Mouse (Mus musculus): ENCODE measurements around the gene Map1b. TPM values are rescaled to one million over a fixed set of nuclear protein-coding genes. Genes with fewer than 3 reads are reported as not detected.

Gene Map1b
- polyA plus RNA-seq, 1 experiment from 2014 or later, result 55.1 TPM

GRCm38 (mm10) chr13:99416601-99417000 lies 99.7 kb downstream of the Map1b start:
- ATAC-seq (ENCODE audit: low FRiP score, low TSS enrichment), result no peak
- 89% methylated on average over 9 of the region's 9 CpGs for WGBS

GRCm38 (mm10) chr13:99414352-99414742 lies 102.0 kb downstream of the Map1b start:
- peak; percentile 40 for ATAC-seq (ENCODE audit: low FRiP score, low TSS enrichment)
- Histone ChIP-seq H3K4me2 (replicated peaks; ENCODE audit: low read depth, low read length) (no peak overlapping the region), H3K9ac (ENCODE audit: low read depth, low read length) (no peak overlapping the region), H3K4me3 (ENCODE audit: low read length) (no peak overlapping the region), H3K36me3 (ENCODE audit: control insufficient read depth, insufficient read depth, low read length) (peaks cover 29% of the 10 kb centered on the region), H3K27ac (ENCODE audit: low read depth, low read length) (0 out of 2 replicates have a peak overlapping the region, but pooled peaks have one; percentile 10), H3K4me1 (ENCODE audit: control insufficient read depth, insufficient read depth, low read length) (peaks cover 18% of the 10 kb centered on the region; the same call in 1 of the 2 replicates), H3K27me3 (ENCODE audit: control insufficient read depth, insufficient read depth, low read length) (no peaks in the 10 kb centered on the region), H3K9me3 (ENCODE audit: control insufficient read depth, low read length) (no peaks in the 10 kb centered on the region)
- 47% methylated on average over 10 of the region's 10 CpGs for WGBS

More at GRCm38 (mm10) chr13:99416601-99417000, 99.7 kb downstream of the Map1b start:
- Histone ChIP-seq H3K9me3 (ENCODE audit: control insufficient read depth, low read length) (no peaks in the 10 kb centered on the region), H3K9ac (ENCODE audit: low read depth, low read length) (no peak overlapping the region), H3K27me3 (ENCODE audit: control insufficient read depth, insufficient read depth, low read length) (no peaks in the 10 kb centered on the region), H3K4me3 (ENCODE audit: low read length) (no peak overlapping the region), H3K4me2 (replicated peaks; ENCODE audit: low read depth, low read length) (no peak overlapping the region), H3K36me3 (ENCODE audit: control insufficient read depth, insufficient read depth, low read length) (peaks cover 12% of the 10 kb centered on the region), H3K4me1 (ENCODE audit: control insufficient read depth, insufficient read depth, low read length) (peaks cover 18% of the 10 kb centered on the region; the same call in 1 of the 2 replicates), H3K27ac (ENCODE audit: low read depth, low read length) (no peak overlapping the region)

GRCm38 (mm10) chr13:99413481-99414351 lies 102.6 kb downstream of the Map1b start:
- WGBS, result 37% methylated on average over 13 of the region's 13 CpGs
- Histone ChIP-seq H3K4me1 (ENCODE audit: control insufficient read depth, insufficient read depth, low read length) (peaks cover 18% of the 10 kb centered on the region; the same call in 1 of the 2 replicates), H3K27me3 (ENCODE audit: control insufficient read depth, insufficient read depth, low read length) (no peaks in the 10 kb centered on the region), H3K4me3 (ENCODE audit: low read length) (no peak overlapping the region), H3K9ac (ENCODE audit: low read depth, low read length) (no peak overlapping the region), H3K4me2 (replicated peaks; ENCODE audit: low read depth, low read length) (no peak overlapping the region), H3K27ac (ENCODE audit: low read depth, low read length) (no peak overlapping the region), H3K9me3 (ENCODE audit: control insufficient read depth, low read length) (no peaks in the 10 kb centered on the region), H3K36me3 (ENCODE audit: control insufficient read depth, insufficient read depth, low read length) (peaks cover 29% of the 10 kb centered on the region)
- peak; percentile 78 for ATAC-seq (ENCODE audit: low FRiP score, low TSS enrichment)

GRCm38 (mm10) chr13:99412477-99413080 lies 103.8 kb downstream of the Map1b start:
- 29% methylated on average over 11 of the region's 11 CpGs for WGBS
- peaks cover 18% of the 10 kb centered on the region; the same call in 1 of the 2 replicates for H3K4me1 ChIP-seq (ENCODE audit: control insufficient read depth, insufficient read depth, low read length)
- H3K4me2 ChIP-seq (replicated peaks; ENCODE audit: low read depth, low read length), result no peak overlapping the region
- peaks cover 29% of the 10 kb centered on the region for H3K36me3 ChIP-seq (ENCODE audit: control insufficient read depth, insufficient read depth, low read length)
- no peak overlapping the region for H3K4me3 ChIP-seq (ENCODE audit: low read length)
- no peaks in the 10 kb centered on the region for H3K9me3 ChIP-seq (ENCODE audit: control insufficient read depth, low read length)
- no peak for ATAC-seq (ENCODE audit: low FRiP score, low TSS enrichment)
- H3K27me3 ChIP-seq (ENCODE audit: control insufficient read depth, insufficient read depth, low read length), result no peaks in the 10 kb centered on the region
- peak overlapping the region; percentile 59; the same call in 1 of the 2 replicates for H3K27ac ChIP-seq (ENCODE audit: low read depth, low read length)
- no peak overlapping the region for H3K9ac ChIP-seq (ENCODE audit: low read depth, low read length)

- WGBS, result 88% methylated on average over 3 of the region's 3 CpGs
- Histone ChIP-seq H3K27ac (ENCODE audit: low read depth, low read length) (peak overlapping the region; percentile 59; the same call in 1 of the 2 replicates), H3K36me3 (ENCODE audit: control insufficient read depth, insufficient read depth, low read length) (peaks cover 32% of the 10 kb centered on the region), H3K4me1 (ENCODE audit: control insufficient read depth, insufficient read depth, low read length) (peaks cover 18% of the 10 kb centered on the region; the same call in 1 of the 2 replicates), H3K27me3 (ENCODE audit: control insufficient read depth, insufficient read depth, low read length) (no peaks in the 10 kb centered on the region), H3K4me3 (ENCODE audit: low read length) (no peak overlapping the region), H3K4me2 (replicated peaks; ENCODE audit: low read depth, low read length) (no peak overlapping the region), H3K9ac (ENCODE audit: low read depth, low read length) (no peak overlapping the region), H3K9me3 (ENCODE audit: control insufficient read depth, low read length) (no peaks in the 10 kb centered on the region)
- no peak for ATAC-seq (ENCODE audit: low FRiP score, low TSS enrichment)
These were observed 104.6 kb downstream of the Map1b start for GRCm38 (mm10) chr13:99411761-99412160.

GRCm38 (mm10) chr13:99410611-99411515 lies 105.5 kb downstream of the Map1b start:
- Histone ChIP-seq H3K4me3 (ENCODE audit: low read length) (no peak overlapping the region), H3K36me3 (ENCODE audit: control insufficient read depth, insufficient read depth, low read length) (peaks cover 35% of the 10 kb centered on the region), H3K27ac (ENCODE audit: low read depth, low read length) (no peak overlapping the region), H3K4me1 (ENCODE audit: control insufficient read depth, insufficient read depth, low read length) (peaks cover 18% of the 10 kb centered on the region; the same call in 1 of the 2 replicates), H3K27me3 (ENCODE audit: control insufficient read depth, insufficient read depth, low read length) (no peaks in the 10 kb centered on the region), H3K9ac (ENCODE audit: low read depth, low read length) (no peak overlapping the region), H3K9me3 (ENCODE audit: control insufficient read depth, low read length) (no peaks in the 10 kb centered on the region), H3K4me2 (replicated peaks; ENCODE audit: low read depth, low read length) (no peak overlapping the region)
- WGBS, result 72% methylated on average over 14 of the region's 14 CpGs
- no peak for ATAC-seq (ENCODE audit: low FRiP score, low TSS enrichment)

GRCm38 (mm10) chr13:99409216-99409615 lies 107.1 kb downstream of the Map1b start:
- Histone ChIP-seq H3K27ac (ENCODE audit: low read depth, low read length) (no peak overlapping the region), H3K4me2 (replicated peaks; ENCODE audit: low read depth, low read length) (no peak overlapping the region), H3K4me3 (ENCODE audit: low read length) (no peak overlapping the region), H3K4me1 (ENCODE audit: control insufficient read depth, insufficient read depth, low read length) (0 out of 2 replicates have a peak, but pooled peaks cover 10% of the 10 kb centered on the region), H3K9me3 (ENCODE audit: control insufficient read depth, low read length) (no peaks in the 10 kb centered on the region), H3K36me3 (ENCODE audit: control insufficient read depth, insufficient read depth, low read length) (peaks cover 39% of the 10 kb centered on the region), H3K27me3 (ENCODE audit: control insufficient read depth, insufficient read depth, low read length) (no peaks in the 10 kb centered on the region), H3K9ac (ENCODE audit: low read depth, low read length) (no peak overlapping the region)
- WGBS, result 64% methylated on average over 2 of the region's 2 CpGs
- no peak for ATAC-seq (ENCODE audit: low FRiP score, low TSS enrichment)

GRCm38 (mm10) chr13:99399373-99399772 lies 117.0 kb downstream of the Map1b start:
- peak; percentile 55; the same call in 1 of the 2 replicates for ATAC-seq (ENCODE audit: low FRiP score, low TSS enrichment)
- H3K4me2 ChIP-seq (replicated peaks; ENCODE audit: low read depth, low read length), result no peak overlapping the region
- H3K4me3 ChIP-seq (ENCODE audit: low read length), result no peak overlapping the region
- WGBS, result 50% methylated on average over 4 of the region's 4 CpGs
- no peaks in the 10 kb centered on the region for H3K9me3 ChIP-seq (ENCODE audit: control insufficient read depth, low read length)
- no peak overlapping the region for H3K27ac ChIP-seq (ENCODE audit: low read depth, low read length)
- no peak overlapping the region for H3K9ac ChIP-seq (ENCODE audit: low read depth, low read length)
- H3K27me3 ChIP-seq (ENCODE audit: control insufficient read depth, insufficient read depth, low read length), result no peaks in the 10 kb centered on the region
- 0 out of 2 replicates have a peak, but pooled peaks cover 9% of the 10 kb centered on the region for H3K4me1 ChIP-seq (ENCODE audit: control insufficient read depth, insufficient read depth, low read length)
- peaks cover 20% of the 10 kb centered on the region; the same call in 1 of the 2 replicates for H3K36me3 ChIP-seq (ENCODE audit: control insufficient read depth, insufficient read depth, low read length)
